Mouse (Mus musculus) layer of hippocampus, adult 18-20 months (tissue): Measurements from ENCODE around the gene Nudt8. TPM values are rescaled to one million over a fixed set of nuclear protein-coding genes. Genes with fewer than 3 reads are reported as not detected.
"Not testable (repeated sequence)": the region's sequence is repeated elsewhere in the genome, so short reads cannot be mapped to it uniquely, and the experiment has no call there.

Experiments
- DNase-seq, 2 experiments: peaks; one replicate each; pipeline ENCODE4 v3.0.0; 2022; ENCODE audit warnings: low spot score in 2 of 2
- long read RNA-seq: library from polyadenylated mRNA; stranded (forward); transcript quantifications from one replicate; pipeline ENCODE4 v2.0.0, GENCODE M21; 2021
- total RNA-seq, 2 experiments: library from RNA; stranded (reverse); gene quantifications; 2 replicates each; pipeline ENCODE4 v1.2.3; 2021

Nudt8 gene
- 10 to 100 TPM in 1 of 2 experiments, 1 to 10 TPM in 1; 9.5 to 10.1 TPM for total RNA-seq
- long read RNA-seq, partial matches to known transcripts = 0 of 1 reads
- long read RNA-seq, other reads (novel, unspliced or antisense) = 0 of 1 reads

GRCm38 (mm10) chr19:4000119-4000900, at the start of gene Nudt8, which contains the start of gene Gm49405:
Gene Nudt8 (plus strand): TSS chr19:4000580.
Gene Gm49405 (plus strand): TSS chr19:4000626.
- DNase-seq = peak; percentile 94 to 97

GRCm38 (mm10) chr19:3951461-3951860, 48.9 kb upstream of the Nudt8 start:
- DNase-seq = no peak

GRCm38 (mm10) chr19:3952099-3952498, 48.3 kb upstream of the Nudt8 start:
- DNase-seq = no peak

- DNase-seq = no peak
Measured at GRCm38 (mm10) chr19:3955033-3955432, 45.3 kb upstream of the Nudt8 start.

- DNase-seq = no peak
Measured at GRCm38 (mm10) chr19:3955804-3956203, 44.6 kb upstream of the Nudt8 start.

GRCm38 (mm10) chr19:3957296-3958036, 42.9 kb upstream of the Nudt8 start:
- DNase-seq = not testable (repeated sequence)

GRCm38 (mm10) chr19:3958470-3958869, 41.9 kb upstream of the Nudt8 start, which contains the start of gene Aldh3b3:
Gene Aldh3b3 (plus strand): TSS chr19:3958645.
- peak in 1 of 2 experiments; percentile 19 for DNase-seq

GRCm38 (mm10) chr19:3959030-3959429, 41.4 kb upstream of the Nudt8 start:
- no peak for DNase-seq

GRCm38 (mm10) chr19:3960211-3960610, 40.2 kb upstream of the Nudt8 start:
- no peak for DNase-seq

GRCm38 (mm10) chr19:3961805-3962204, 38.6 kb upstream of the Nudt8 start:
- not testable (repeated sequence) for DNase-seq

GRCm38 (mm10) chr19:3962469-3962868, 37.9 kb upstream of the Nudt8 start:
- no peak for DNase-seq

- DNase-seq = no peak
Measured at GRCm38 (mm10) chr19:3964030-3964429, 36.4 kb upstream of the Nudt8 start.

GRCm38 (mm10) chr19:3966330-3967075, 33.9 kb upstream of the Nudt8 start:
- no peak for DNase-seq

GRCm38 (mm10) chr19:3967258-3967657, 33.1 kb upstream of the Nudt8 start:
- DNase-seq = no peak

- no peak for DNase-seq
Measured at GRCm38 (mm10) chr19:3972229-3972628, 28.2 kb upstream of the Nudt8 start, which contains the start of gene Aldh3b2. Gene Aldh3b2 (plus strand): TSS chr19:3972328.

- DNase-seq = not testable (repeated sequence)
Measured at GRCm38 (mm10) chr19:3974608-3975007, 25.8 kb upstream of the Nudt8 start.

- no peak for DNase-seq
Measured at GRCm38 (mm10) chr19:3975866-3976265, 24.5 kb upstream of the Nudt8 start.

GRCm38 (mm10) chr19:3980309-3980708, 20.1 kb upstream of the Nudt8 start:
- DNase-seq = peak; percentile 60 to 89

- no peak for DNase-seq
Measured at GRCm38 (mm10) chr19:3980917-3981316, 19.5 kb upstream of the Nudt8 start.

GRCm38 (mm10) chr19:3983527-3984200, 16.7 kb upstream of the Nudt8 start:
- peak in 1 of 2 experiments; percentile 26 for DNase-seq

- no peak for DNase-seq
Measured at GRCm38 (mm10) chr19:3985261-3985681, 15.1 kb upstream of the Nudt8 start.
